Mouse (Mus musculus) small intestine, adult 2 months (tissue): ENCODE results near the gene Mtcl1.

Source experiments
- CTCF ChIP-seq: fragments of 200-500 bp; IDR thresholded peaks from 2 replicates; pipeline ENCODE4 v1.5.1; 2012; ENCODE audit warnings: low read depth, mild to moderate bottlenecking, control low read depth, inconsistent platforms, low read length, moderate library complexity, mixed read lengths; ENCODE audit not compliant: insufficient replicate concordance, insufficient read length; ENCODE audit errors: extremely low read depth
- POLR2A ChIP-seq: fragments of 200-500 bp; IDR thresholded peaks from 2 replicates; pipeline ENCODE4 v1.6.1; 2012; ENCODE audit warnings: low read depth, mild to moderate bottlenecking, control low read depth, inconsistent platforms, low read length, moderate library complexity

- TF ChIP-seq POLR2A, result no peak
- no peak for TF ChIP-seq CTCF
These were observed 96.5 kb downstream of the Mtcl1 start for GRCm38 (mm10) chr17:66352847-66353643.
